Mouse (Mus musculus) MEL (cell line): Measurements from ENCODE around the gene Gm9999.

Source experiments
- BHLHE40 ChIP-seq: IDR thresholded peaks from 2 replicates; pipeline ENCODE4 v1.6.1; 2012; ENCODE audit warnings: low read depth, mild to moderate bottlenecking, inconsistent platforms, low read length, improper control_type of control experiment, borderline replicate concordance
- CTCF ChIP-seq, 3 experiments: IDR thresholded peaks in 2 of 3; conservative IDR thresholded peaks in 1 of 3; 2 replicates each; pipeline ENCODE4 v1.5.1; 2011 to 2012; ENCODE audit warnings: low read length in 3 of 3, low read depth in 2 of 3, mild to moderate bottlenecking in 2 of 3, improper control_type of control experiment in 1 of 3, inconsistent platforms in 1 of 3, mixed read lengths in 1 of 3, moderate library complexity in 1 of 3; ENCODE audit not compliant: control insufficient read depth in 1 of 3, insufficient read depth in 1 of 3, poor library complexity in 1 of 3, severe bottlenecking in 1 of 3
- E2F4 ChIP-seq: IDR thresholded peaks from 2 replicates; pipeline ENCODE4 v1.6.1; 2011; ENCODE audit warnings: low read depth, low read length, improper control_type of control experiment, borderline replicate concordance
- ELF1 ChIP-seq: IDR thresholded peaks from 2 replicates; pipeline ENCODE4 v1.6.1; 2014; ENCODE audit warnings: low read depth, mild to moderate bottlenecking, inconsistent platforms, low read length, improper control_type of control experiment, moderate library complexity
- EP300 ChIP-seq, 2 experiments: IDR thresholded peaks; 2 replicates each; pipeline ENCODE4 v1.6.1; 2011; ENCODE audit warnings: improper control_type of control experiment in 2 of 2, low read length in 2 of 2, low read depth in 1 of 2, mild to moderate bottlenecking in 1 of 2
- GABPA ChIP-seq: IDR thresholded peaks from 2 replicates; pipeline ENCODE4 v1.6.1; 2012; ENCODE audit warnings: low read depth, mild to moderate bottlenecking, inconsistent platforms, low read length, improper control_type of control experiment, moderate library complexity
- GATA1 ChIP-seq: IDR thresholded peaks from 2 replicates; pipeline ENCODE4 v1.6.1; 2011; ENCODE audit warnings: low read depth, low read length, improper control_type of control experiment
- HCFC1 ChIP-seq: IDR thresholded peaks from 2 replicates; pipeline ENCODE4 v1.6.1; 2012; ENCODE audit warnings: low read depth, mild to moderate bottlenecking, inconsistent platforms, low read length, improper control_type of control experiment, moderate library complexity
- MAX ChIP-seq: IDR thresholded peaks from 2 replicates; pipeline ENCODE4 v1.6.1; 2011; ENCODE audit warnings: low read length, improper control_type of control experiment
- POLR2A ChIP-seq, 2 experiments: IDR thresholded peaks; 2 replicates each; pipeline ENCODE4 v1.6.1; 2011 to 2012; ENCODE audit warnings: low read length in 2 of 2, mild to moderate bottlenecking in 2 of 2, control low read depth in 1 of 2, improper control_type of control experiment in 1 of 2, low read depth in 1 of 2, moderate library complexity in 1 of 2; ENCODE audit not compliant: control insufficient read depth in 1 of 2, insufficient read depth in 1 of 2, poor library complexity in 1 of 2
- SMC3 ChIP-seq: IDR thresholded peaks from 2 replicates; pipeline ENCODE4 v1.6.1; 2011; ENCODE audit warnings: low read depth, low read length, improper control_type of control experiment
- TAL1 ChIP-seq: IDR thresholded peaks from 2 replicates; pipeline ENCODE4 v1.6.1; 2012; ENCODE audit warnings: mild to moderate bottlenecking, inconsistent platforms, low read length, moderate library complexity, mixed read lengths
- TBP ChIP-seq: IDR thresholded peaks from 2 replicates; pipeline ENCODE4 v1.8.0; 2011; ENCODE audit warnings: low read depth, low read length, improper control_type of control experiment
- UBTF ChIP-seq: IDR thresholded peaks from 2 replicates; pipeline ENCODE4 v1.6.1; 2012; ENCODE audit warnings: low read depth, mild to moderate bottlenecking, inconsistent platforms, low read length, improper control_type of control experiment, moderate library complexity, borderline replicate concordance; ENCODE audit not compliant: insufficient read depth

DNA sequence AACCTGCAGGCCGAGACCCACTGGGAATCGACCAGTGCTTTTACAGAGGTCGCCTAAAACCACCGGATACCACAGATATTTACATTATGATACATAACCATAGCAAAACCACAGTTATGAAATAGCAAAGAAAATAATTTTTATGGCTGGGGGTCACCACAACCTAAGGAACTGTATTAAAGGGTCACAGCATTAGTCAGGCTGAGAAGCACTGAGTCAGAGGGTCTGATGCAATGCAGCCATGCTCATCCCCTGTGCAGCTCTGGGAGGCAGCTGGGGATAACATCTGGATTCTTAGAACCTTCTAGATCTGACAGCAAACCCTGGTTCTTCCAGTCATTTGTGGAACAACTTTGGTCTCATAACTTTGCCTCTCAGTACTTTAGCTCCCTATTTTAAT, 48.0 kb downstream of the Gm9999 start:
- TF ChIP-seq GABPA (no peak), E2F4 (no peak), POLR2A (IDR thresholded peaks at IDR 0.05; ENCODE audit: control insufficient read depth in 1 of 2, insufficient read depth in 1 of 2, low read depth in 1 of 2, low read length in 2 of 2, poor library complexity in 1 of 2) (no peak), HCFC1 (no peak), GATA1 (no peak), TBP (no peak), EP300 (IDR thresholded peaks at IDR 0.05; ENCODE audit: low read depth in 1 of 2, low read length in 2 of 2) (no peak), CTCF (IDR thresholded peaks at IDR 0.05 in 2 of 3, conservative IDR thresholded peaks at IDR 0.05 in 1 of 3; ENCODE audit: control insufficient read depth in 1 of 3, insufficient read depth in 1 of 3, low read depth in 2 of 3, low read length in 3 of 3, poor library complexity in 1 of 3, severe bottlenecking in 1 of 3) (no peak), ELF1 (no peak), UBTF (no peak), BHLHE40 (no peak), SMC3 (no peak), TAL1 (no peak), MAX (no peak)
